Mouse (Mus musculus): ENCODE data around the gene Bean1. TPM values are rescaled to one million over a fixed set of nuclear protein-coding genes. Genes with fewer than 3 reads are reported as not detected.

Bean1 gene
- total RNA-seq, 2 experiments from 2014 or later = 31.3 to 34.5 TPM

GRCm38 (mm10) chr8:104169461-104169860 lies 781 bp upstream of the Bean1 start:
- DNase-seq = no peak
- intact Hi-C loops (cut with DNase I) = no loop called here

GRCm38 (mm10) chr8:104171050-104171620 lies 893 bp downstream of the Bean1 start:
- intact Hi-C loops (cut with DNase I) = no loop called here
- no peak for DNase-seq

GRCm38 (mm10) chr8:104172420-104172819 lies 2.2 kb downstream of the Bean1 start:
- no peak for DNase-seq
- intact Hi-C loops (cut with DNase I) = no loop called here

- intact Hi-C loops (cut with DNase I) = no loop called here
- no peak for DNase-seq
Measured at GRCm38 (mm10) chr8:104175848-104176527, 5.7 kb downstream of the Bean1 start.

- intact Hi-C loops (cut with DNase I) = no loop called here
- DNase-seq = no peak
Measured at GRCm38 (mm10) chr8:104177054-104177453, 6.8 kb downstream of the Bean1 start.

GRCm38 (mm10) chr8:104184905-104185304 lies 14.7 kb downstream of the Bean1 start:
- peak; percentile 10 for DNase-seq
- intact Hi-C loops (cut with DNase I) = no loop called here

- intact Hi-C loops (cut with DNase I) = no loop called here
- DNase-seq = no peak
Measured at GRCm38 (mm10) chr8:104186827-104187226, 16.6 kb downstream of the Bean1 start.

- intact Hi-C loops (cut with DNase I) = no loop called here
- no peak for DNase-seq
Measured at GRCm38 (mm10) chr8:104187622-104188021, 17.4 kb downstream of the Bean1 start.

GRCm38 (mm10) chr8:104188459-104188858 lies 18.2 kb downstream of the Bean1 start:
- intact Hi-C loops (cut with DNase I) = no loop called here

GRCm38 (mm10) chr8:104190777-104191468 lies 20.7 kb downstream of the Bean1 start:
- intact Hi-C loops (cut with DNase I) = no loop called here
- DNase-seq = no peak

More at GRCm38 (mm10) chr8:104188459-104188858, 18.2 kb downstream of the Bean1 start:
- DNase-seq = no peak

- no peak for DNase-seq
- intact Hi-C loops (cut with DNase I) = no loop called here
Measured at GRCm38 (mm10) chr8:104191496-104191895, 21.3 kb downstream of the Bean1 start.

- no peak for DNase-seq
- intact Hi-C loops (cut with DNase I) = no loop called here
Measured at GRCm38 (mm10) chr8:104199802-104200201, 29.6 kb downstream of the Bean1 start.

- no peak for DNase-seq
- intact Hi-C loops (cut with DNase I) = no loop called here
Measured at GRCm38 (mm10) chr8:104201622-104202021, 31.4 kb downstream of the Bean1 start.

GRCm38 (mm10) chr8:104202320-104202719 lies 32.1 kb downstream of the Bean1 start:
- DNase-seq = no peak
- intact Hi-C loops (cut with DNase I) = no loop called here

- no peak for DNase-seq
- intact Hi-C loops (cut with DNase I) = no loop called here
Measured at GRCm38 (mm10) chr8:104205292-104205691, 35.0 kb downstream of the Bean1 start.

GRCm38 (mm10) chr8:104217601-104218000 lies 47.4 kb downstream of the Bean1 start:
- intact Hi-C loops (cut with DNase I) = loop anchor here (5.0 kb wide), 2 partner anchors 70 to 120 kb away; no protein-coding TSS in a partner anchor
- DNase-seq = no peak

GRCm38 (mm10) chr8:104219079-104219478 lies 48.8 kb downstream of the Bean1 start:
- intact Hi-C loops (cut with DNase I) = loop anchor here (5.0 kb wide), 2 partner anchors 72 to 122 kb away; no protein-coding TSS in a partner anchor
- DNase-seq = peak; percentile 35

- peak; percentile 81 for DNase-seq
- intact Hi-C loops (cut with DNase I) = loop anchor here (5.0 kb wide), 2 partner anchors 73 to 123 kb away; no protein-coding TSS in a partner anchor
Measured at GRCm38 (mm10) chr8:104219806-104220205, 49.6 kb downstream of the Bean1 start.

- intact Hi-C loops (cut with DNase I) = no loop called here
- no peak for DNase-seq
Measured at GRCm38 (mm10) chr8:104227048-104227447, 56.8 kb downstream of the Bean1 start.

GRCm38 (mm10) chr8:104230377-104230776 lies 60.1 kb downstream of the Bean1 start:
- intact Hi-C loops (cut with DNase I) = no loop called here
- DNase-seq = no peak

GRCm38 (mm10) chr8:104232039-104232438 lies 61.8 kb downstream of the Bean1 start:
- intact Hi-C loops (cut with DNase I) = no loop called here
- no peak for DNase-seq

- intact Hi-C loops (cut with DNase I) = no loop called here
- DNase-seq = no peak
Measured at GRCm38 (mm10) chr8:104232919-104233318, 62.7 kb downstream of the Bean1 start.

All from left cerebral cortex, postnatal 4 days (tissue).